Mouse (Mus musculus): ENCODE data around the gene Wbp2. TPM values are rescaled to one million over a fixed set of nuclear protein-coding genes. Genes with fewer than 3 reads are reported as not detected.

Gene Wbp2
- polyA plus RNA-seq, 1 experiment from 2014 or later = 201 TPM

GRCm38 (mm10) chr11:116101931-116102381 is 15.2 kb upstream of the Wbp2 start:
- 18% methylated on average over 11 of the region's 11 CpGs for WGBS
- peak overlapping the region; percentile 22 for H3K9ac ChIP-seq (ENCODE audit: low read depth, low read length)
- no peak for ATAC-seq
- no peak overlapping the region for H3K4me3 ChIP-seq (ENCODE audit: low read depth, low read length)
- H3K9me3 ChIP-seq (ENCODE audit: control insufficient read depth) = no peaks in the 10 kb centered on the region
- H3K27ac ChIP-seq (ENCODE audit: low read depth, low read length) = peak overlapping the region; percentile 74
- peak overlapping the region; percentile 38 for H3K4me2 ChIP-seq (replicated peaks; ENCODE audit: low read depth)
- peaks cover 36% of the 10 kb centered on the region for H3K4me1 ChIP-seq (replicated peaks; ENCODE audit: control insufficient read depth, insufficient read depth, low read length)
- no peaks in the 10 kb centered on the region; the same call in 1 of the 2 replicates for H3K27me3 ChIP-seq (replicated peaks; ENCODE audit: control insufficient read depth, insufficient read depth, low read length)
- TF ChIP-seq CTCF (IDR thresholded peaks at IDR 0.05; ENCODE audit: low read depth) = 0 out of 2 replicates have a peak, but pooled peaks have one; percentile 9
- H3K36me3 ChIP-seq (ENCODE audit: control insufficient read depth, insufficient read depth) = no peaks in the 10 kb centered on the region

- Histone ChIP-seq H3K27ac (ENCODE audit: low read depth, low read length) (peak overlapping the region; percentile 74), H3K27me3 (replicated peaks; ENCODE audit: control insufficient read depth, insufficient read depth, low read length) (no peaks in the 10 kb centered on the region), H3K9ac (ENCODE audit: low read depth, low read length) (no peak overlapping the region), H3K36me3 (ENCODE audit: control insufficient read depth, insufficient read depth) (no peaks in the 10 kb centered on the region), H3K9me3 (ENCODE audit: control insufficient read depth) (0 out of 2 replicates have a peak, but pooled peaks cover 2% of the 10 kb centered on the region), H3K4me1 (replicated peaks; ENCODE audit: control insufficient read depth, insufficient read depth, low read length) (peaks cover 32% of the 10 kb centered on the region), H3K4me3 (ENCODE audit: low read depth, low read length) (no peak overlapping the region), H3K4me2 (replicated peaks; ENCODE audit: low read depth) (no peak overlapping the region)
- WGBS = 78% methylated on average over 7 of the region's 7 CpGs
- no peak for ATAC-seq
- TF ChIP-seq CTCF (IDR thresholded peaks at IDR 0.05; ENCODE audit: low read depth) = no peak
Observed at GRCm38 (mm10) chr11:116100839-116101238, 14.0 kb upstream of the Wbp2 start.

GRCm38 (mm10) chr11:116100385-116100784 is 13.6 kb upstream of the Wbp2 start:
- Histone ChIP-seq H3K9me3 (ENCODE audit: control insufficient read depth) (0 out of 2 replicates have a peak, but pooled peaks cover 2% of the 10 kb centered on the region), H3K27me3 (replicated peaks; ENCODE audit: control insufficient read depth, insufficient read depth, low read length) (no peaks in the 10 kb centered on the region), H3K4me2 (replicated peaks; ENCODE audit: low read depth) (0 out of 2 replicates have a peak overlapping the region, but pooled peaks have one; percentile 27), H3K4me1 (replicated peaks; ENCODE audit: control insufficient read depth, insufficient read depth, low read length) (peaks cover 32% of the 10 kb centered on the region), H3K36me3 (ENCODE audit: control insufficient read depth, insufficient read depth) (no peaks in the 10 kb centered on the region), H3K4me3 (ENCODE audit: low read depth, low read length) (no peak overlapping the region), H3K27ac (ENCODE audit: low read depth, low read length) (no peak overlapping the region), H3K9ac (ENCODE audit: low read depth, low read length) (no peak overlapping the region)
- 34% methylated on average over 6 of the region's 6 CpGs for WGBS
- no peak for TF ChIP-seq CTCF (IDR thresholded peaks at IDR 0.05; ENCODE audit: low read depth)
- 0 out of 2 replicates have a peak, but pooled peaks have one; percentile 14 for ATAC-seq

GRCm38 (mm10) chr11:116099462-116099861 is 12.7 kb upstream of the Wbp2 start:
- Histone ChIP-seq H3K36me3 (ENCODE audit: control insufficient read depth, insufficient read depth) (no peaks in the 10 kb centered on the region), H3K27me3 (replicated peaks; ENCODE audit: control insufficient read depth, insufficient read depth, low read length) (no peaks in the 10 kb centered on the region), H3K9ac (ENCODE audit: low read depth, low read length) (no peak overlapping the region), H3K4me2 (replicated peaks; ENCODE audit: low read depth) (no peak overlapping the region), H3K27ac (ENCODE audit: low read depth, low read length) (no peak overlapping the region), H3K4me1 (replicated peaks; ENCODE audit: control insufficient read depth, insufficient read depth, low read length) (peaks cover 32% of the 10 kb centered on the region), H3K9me3 (ENCODE audit: control insufficient read depth) (0 out of 2 replicates have a peak, but pooled peaks cover 2% of the 10 kb centered on the region), H3K4me3 (ENCODE audit: low read depth, low read length) (no peak overlapping the region)
- ATAC-seq = no peak
- TF ChIP-seq CTCF (IDR thresholded peaks at IDR 0.05; ENCODE audit: low read depth) = no peak
- WGBS = 88% methylated on average over 6 of the region's 6 CpGs

- H3K27ac ChIP-seq (ENCODE audit: low read depth, low read length) = no peak overlapping the region
- H3K9ac ChIP-seq (ENCODE audit: low read depth, low read length) = no peak overlapping the region
- peaks cover 28% of the 10 kb centered on the region for H3K4me1 ChIP-seq (replicated peaks; ENCODE audit: control insufficient read depth, insufficient read depth, low read length)
- no peak for TF ChIP-seq CTCF (IDR thresholded peaks at IDR 0.05; ENCODE audit: low read depth)
- no peak overlapping the region for H3K4me3 ChIP-seq (ENCODE audit: low read depth, low read length)
- H3K36me3 ChIP-seq (ENCODE audit: control insufficient read depth, insufficient read depth) = no peaks in the 10 kb centered on the region
- 0 out of 2 replicates have a peak, but pooled peaks cover 2% of the 10 kb centered on the region for H3K9me3 ChIP-seq (ENCODE audit: control insufficient read depth)
- peak; percentile 31; the same call in 1 of the 2 replicates for ATAC-seq
- 55% methylated on average over 14 of the region's 14 CpGs for WGBS
- peak overlapping the region; percentile 24; the same call in 1 of the 2 replicates for H3K4me2 ChIP-seq (replicated peaks; ENCODE audit: low read depth)
- no peaks in the 10 kb centered on the region for H3K27me3 ChIP-seq (replicated peaks; ENCODE audit: control insufficient read depth, insufficient read depth, low read length)
Observed at GRCm38 (mm10) chr11:116098711-116099460, 12.1 kb upstream of the Wbp2 start.

All from intestine, postnatal 0 days (tissue).